Mouse (Mus musculus) liver, embryonic 14.5 days (tissue): Measurements from ENCODE around the gene Slfnl1. TPM values are rescaled to one million over a fixed set of nuclear protein-coding genes. Genes with fewer than 3 reads are reported as not detected.

Experiments
- ATAC-seq: fragments of 200-750 bp; cut with Nextera tagmentation; 2 replicates; pipeline ENCODE4 v1.8.0; 2017; ENCODE audit warnings: moderate number of reproducible peaks, mild to moderate bottlenecking, moderate library complexity; ENCODE audit not compliant: insufficient read depth
- DNase-seq, 3 experiments: peaks; one replicate each; pipeline ENCODE4 v3.0.0-alpha.2; 2012 to 2013; ENCODE audit warnings: low read depth in 3 of 3, low spot score in 3 of 3
- H3K27ac ChIP-seq: fragments of 300-500 bp; sonication (generic); 2 replicates; pipeline ENCODE4 v1.5.1; 2014; ENCODE audit warnings: moderate library complexity, mild to moderate bottlenecking, control low read depth, inconsistent platforms
- H3K27me3 ChIP-seq: fragments of 300-500 bp; sonication (generic); 2 replicates; pipeline ENCODE4 v1.6.1; 2014; ENCODE audit warnings: mild to moderate bottlenecking, low read length, moderate library complexity; ENCODE audit not compliant: control insufficient read depth, insufficient read depth
- H3K36me3 ChIP-seq: fragments of 300-500 bp; sonication (generic); replicated peaks from 2 replicates; pipeline ENCODE4 v1.6.1; 2014; ENCODE audit warnings: low read depth; ENCODE audit not compliant: control insufficient read depth, insufficient read depth
- H3K4me1 ChIP-seq, 2 experiments: fragments of 200-500 bp in 1 of 2; fragments of 300-500 bp in 1 of 2; sonication (generic) in 1 of 2; replicated peaks; 2 replicates each; pipeline ENCODE4 v1.6.1; 2012 to 2014; ENCODE audit warnings: antibody characterized with exemption in 1 of 2, inconsistent platforms in 1 of 2, low read length in 1 of 2; ENCODE audit not compliant: control insufficient read depth in 2 of 2, insufficient read depth in 2 of 2
- H3K4me2 ChIP-seq: fragments of 300-500 bp; sonication (generic); 2 replicates; pipeline ENCODE4 v1.6.1; 2014; ENCODE audit warnings: low read depth, mild to moderate bottlenecking, control low read depth, moderate library complexity
- H3K4me3 ChIP-seq, 2 experiments: fragments of 200-500 bp in 1 of 2; fragments of 300-500 bp in 1 of 2; sonication (generic) in 1 of 2; 2 replicates each; pipeline ENCODE4 v1.5.1; 2012 to 2014; ENCODE audit warnings: low read depth in 2 of 2, low read length in 2 of 2, mild to moderate bottlenecking in 2 of 2, control low read depth in 1 of 2, inconsistent platforms in 1 of 2, moderate library complexity in 1 of 2; ENCODE audit not compliant: insufficient read depth in 1 of 2
- H3K9ac ChIP-seq: fragments of 300-500 bp; sonication (generic); replicated peaks from 2 replicates; pipeline ENCODE4 v1.6.1; 2014; ENCODE audit warnings: mild to moderate bottlenecking, control low read depth, moderate library complexity
- H3K9me3 ChIP-seq: fragments of 300-500 bp; sonication (generic); 2 replicates; pipeline ENCODE4 v1.6.1; 2016; ENCODE audit warnings: low read length, mixed read lengths; ENCODE audit not compliant: control insufficient read depth
- CTCF ChIP-seq: IDR thresholded peaks from 2 replicates; pipeline ENCODE4 v1.5.1; 2016; ENCODE audit warnings: antibody characterized with exemption, low read depth, control low read depth
- EP300 ChIP-seq: IDR thresholded peaks from 2 replicates; pipeline ENCODE4 v1.6.1; 2016; ENCODE audit warnings: antibody characterized with exemption, low read depth
- WGBS: fragments of 180-500 bp; shearing (Covaris S2); extraction: QIAGEN DNeasy Blood & Tissue Kit; methylation state at CpG from one replicate; pipeline ENCODE4 v1.1.7; 2014; ENCODE audit not compliant: insufficient replicate concordance; 5-methylcytosine and 5-hydroxymethylcytosine counted together
- polyA plus RNA-seq, 2 experiments: library from polyadenylated mRNA; depleted of rRNA in 1 of 2; stranded (reverse) in 1 of 2; unstranded in 1 of 2; fragments of >200 nt; fragmentation: Nextera tagmentation in 1 of 2; extraction: Ambion mirVana in 1 of 2; gene quantifications; 2 replicates each; pipeline versions ENCODE4 v1.2.1 to v1.2.3; 2012 to 2014

The Slfnl1 gene
- polyA plus RNA-seq, 2 experiments, result not detected

DNA sequence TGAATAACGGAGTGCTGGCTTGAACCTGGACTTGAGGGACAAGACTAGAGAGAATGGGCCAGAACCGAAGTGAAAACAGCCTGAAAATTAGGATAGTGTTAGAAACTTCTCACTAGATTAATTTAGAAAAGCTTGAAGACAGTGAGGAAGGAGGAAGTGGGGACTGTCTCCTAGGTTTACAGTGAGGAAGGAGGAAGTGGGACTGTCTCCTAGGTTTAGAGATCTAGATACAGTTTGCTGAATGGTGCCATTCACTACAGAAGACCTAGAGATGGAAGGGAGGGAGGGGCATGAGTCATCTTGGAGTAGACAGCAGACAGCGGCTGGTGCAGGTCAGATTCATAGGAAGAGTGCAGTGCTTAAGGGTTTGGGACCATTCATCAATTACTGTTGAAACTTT, 8.9 kb upstream of the Slfnl1 start:
- no peaks in the 10 kb centered on the region for H3K9me3 ChIP-seq

DNA sequence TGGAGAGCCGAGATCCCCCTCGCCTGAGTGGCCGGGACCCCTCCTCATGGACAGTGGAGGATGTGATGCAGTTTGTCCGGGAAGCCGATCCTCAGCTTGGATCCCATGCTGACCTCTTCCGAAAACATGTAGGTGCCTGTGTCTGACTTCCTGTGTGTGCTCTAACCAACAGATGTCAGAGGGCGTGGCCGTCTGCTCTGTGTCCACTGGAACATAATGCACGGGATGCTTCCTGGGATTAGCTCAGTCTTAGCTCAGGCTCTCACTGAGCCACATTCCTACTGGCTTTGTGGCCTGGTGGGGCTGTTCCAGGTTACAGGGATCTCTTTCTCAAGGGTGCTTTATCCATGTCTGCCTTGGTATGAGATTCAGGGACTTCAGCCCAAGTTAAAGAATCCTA, 3.9 kb upstream of the Slfnl1 start:
- no peaks in the 10 kb centered on the region for H3K27me3 ChIP-seq
- no peaks in the 10 kb centered on the region for H3K4me1 ChIP-seq
- H3K4me3 ChIP-seq, result no peak overlapping the region
- no peaks in the 10 kb centered on the region; the same call in 1 of the 2 replicates for H3K36me3 ChIP-seq
- DNase-seq, result no peak
- no peak overlapping the region for H3K9ac ChIP-seq
- no peaks in the 10 kb centered on the region for H3K9me3 ChIP-seq
- 80% methylated on average over 9 of the region's 9 CpGs for WGBS
- H3K4me2 ChIP-seq, result no peak overlapping the region
- ATAC-seq, result no peak
- TF ChIP-seq CTCF, result no peak
- TF ChIP-seq EP300, result no peak
- H3K27ac ChIP-seq, result no peak overlapping the region

More for the DNA sequence above, 8.9 kb upstream of the Slfnl1 start:
- Histone ChIP-seq H3K36me3 (no peaks in the 10 kb centered on the region; the same call in 1 of the 2 replicates), H3K9ac (no peak overlapping the region), H3K4me3 (no peak overlapping the region), H3K27ac (no peak overlapping the region), H3K27me3 (no peaks in the 10 kb centered on the region), H3K4me1 (no peaks in the 10 kb centered on the region), H3K4me2 (no peak overlapping the region)
- TF ChIP-seq CTCF (no peak), EP300 (no peak)
- DNase-seq, result no peak
- ATAC-seq, result no peak
- WGBS, result 71% methylated on average over 3 of the region's 3 CpGs

DNA sequence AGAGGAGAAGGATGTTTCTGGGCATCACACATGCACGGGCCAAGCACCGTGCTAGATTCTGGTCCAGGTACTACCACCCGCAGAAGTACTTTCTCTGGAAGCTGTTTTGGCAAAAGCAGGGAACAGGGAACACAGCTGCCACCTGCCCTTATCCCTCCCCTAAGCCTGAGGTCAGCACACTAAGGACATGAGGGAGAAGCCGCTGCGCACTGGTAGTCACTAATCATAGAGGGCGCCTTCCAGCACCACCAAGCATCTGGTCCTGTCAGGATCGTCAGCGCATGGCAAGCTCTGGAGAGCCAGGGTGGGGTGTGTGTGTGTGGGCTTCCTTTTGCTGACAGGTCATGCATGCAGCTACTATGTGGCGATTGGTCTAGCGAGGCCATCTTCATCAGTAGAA, 6.6 kb downstream of the Slfnl1 start:
- Histone ChIP-seq H3K4me2 (no peak overlapping the region), H3K4me1 (no peaks in the 10 kb centered on the region), H3K4me3 (no peak overlapping the region), H3K9me3 (no peaks in the 10 kb centered on the region), H3K36me3 (peaks cover 30% of the 10 kb centered on the region), H3K27me3 (no peaks in the 10 kb centered on the region), H3K27ac (no peak overlapping the region), H3K9ac (no peak overlapping the region)
- ATAC-seq, result peak; percentile 12; the same call in 1 of the 2 replicates
- DNase-seq, result no peak
- WGBS, result 90% methylated on average over 10 of the region's 10 CpGs
- no peak for TF ChIP-seq CTCF
- TF ChIP-seq EP300, result no peak

DNA sequence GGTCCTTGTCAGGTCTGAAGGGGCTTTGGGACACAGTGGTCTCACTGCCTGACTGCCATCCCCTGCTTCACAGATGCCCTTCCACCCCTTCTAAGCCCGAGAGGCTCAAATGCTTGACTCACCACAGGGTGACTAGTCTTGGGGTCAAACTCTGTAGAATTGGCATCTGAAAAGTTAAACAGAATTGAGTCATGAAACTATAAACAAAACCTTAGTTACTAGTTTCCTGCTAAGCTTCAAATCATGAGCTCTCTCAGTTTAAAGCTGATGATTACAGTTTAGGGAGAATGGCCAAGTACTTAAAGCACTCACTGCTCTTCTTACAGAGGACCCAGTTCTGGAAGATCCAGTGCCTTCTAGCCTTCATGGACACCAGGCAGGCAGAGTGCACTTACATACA, 12.9 kb downstream of the Slfnl1 start:
- no peak overlapping the region for H3K4me2 ChIP-seq
- no peaks in the 10 kb centered on the region for H3K27me3 ChIP-seq
- peaks cover 68% of the 10 kb centered on the region for H3K36me3 ChIP-seq
- WGBS, result 67% methylated on average over 1 of the region's 1 CpGs
- no peak overlapping the region for H3K27ac ChIP-seq
- DNase-seq (no peak), ATAC-seq (no peak)
- TF ChIP-seq EP300 (no peak), CTCF (no peak)
- H3K9ac ChIP-seq, result no peak overlapping the region
- H3K4me3 ChIP-seq, result no peak overlapping the region
- H3K9me3 ChIP-seq, result no peaks in the 10 kb centered on the region
- H3K4me1 ChIP-seq, result no peaks in the 10 kb centered on the region

DNA sequence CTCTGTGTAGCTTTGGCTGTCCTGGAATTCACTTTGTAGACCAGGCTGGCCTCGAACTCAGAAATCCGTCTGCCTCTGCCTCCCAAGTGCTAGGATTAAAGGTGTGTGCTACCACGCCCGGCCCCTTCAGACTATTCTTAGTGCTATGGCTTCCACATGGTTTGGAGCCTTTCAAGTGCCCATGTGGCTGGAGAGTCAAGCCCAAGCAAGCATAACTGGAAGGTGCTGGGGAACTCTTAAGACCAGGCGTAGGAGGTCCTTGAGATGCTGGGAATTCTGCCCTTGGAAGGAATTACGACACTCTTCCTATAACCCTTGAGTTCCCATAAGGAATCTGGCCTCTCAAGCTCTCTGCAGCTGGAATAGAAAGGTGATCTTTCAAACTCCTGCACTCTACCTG, 24.6 kb downstream of the Slfnl1 start:
- TF ChIP-seq CTCF (no peak), EP300 (no peak)

More for the DNA sequence above, 24.6 kb downstream of the Slfnl1 start:
- ATAC-seq (no peak), DNase-seq (no peak)
- no peak overlapping the region for H3K4me2 ChIP-seq
- no peaks in the 10 kb centered on the region for H3K27me3 ChIP-seq
- no peaks in the 10 kb centered on the region for H3K4me1 ChIP-seq
- WGBS, result 81% methylated on average over 6 of the region's 6 CpGs
- no peaks in the 10 kb centered on the region for H3K9me3 ChIP-seq
- no peak overlapping the region for H3K27ac ChIP-seq
- peaks cover 79% of the 10 kb centered on the region for H3K36me3 ChIP-seq
- no peak overlapping the region for H3K9ac ChIP-seq
- H3K4me3 ChIP-seq, result no peak overlapping the region
